Mouse (Mus musculus): Measurements from ENCODE around the gene Ifnlr1. TPM values are rescaled to one million over a fixed set of nuclear protein-coding genes. Genes with fewer than 3 reads are reported as not detected.

The Ifnlr1 gene
- total and polyA plus RNA-seq, 3 experiments = 0.04 TPM; not detected in 2

DNA sequence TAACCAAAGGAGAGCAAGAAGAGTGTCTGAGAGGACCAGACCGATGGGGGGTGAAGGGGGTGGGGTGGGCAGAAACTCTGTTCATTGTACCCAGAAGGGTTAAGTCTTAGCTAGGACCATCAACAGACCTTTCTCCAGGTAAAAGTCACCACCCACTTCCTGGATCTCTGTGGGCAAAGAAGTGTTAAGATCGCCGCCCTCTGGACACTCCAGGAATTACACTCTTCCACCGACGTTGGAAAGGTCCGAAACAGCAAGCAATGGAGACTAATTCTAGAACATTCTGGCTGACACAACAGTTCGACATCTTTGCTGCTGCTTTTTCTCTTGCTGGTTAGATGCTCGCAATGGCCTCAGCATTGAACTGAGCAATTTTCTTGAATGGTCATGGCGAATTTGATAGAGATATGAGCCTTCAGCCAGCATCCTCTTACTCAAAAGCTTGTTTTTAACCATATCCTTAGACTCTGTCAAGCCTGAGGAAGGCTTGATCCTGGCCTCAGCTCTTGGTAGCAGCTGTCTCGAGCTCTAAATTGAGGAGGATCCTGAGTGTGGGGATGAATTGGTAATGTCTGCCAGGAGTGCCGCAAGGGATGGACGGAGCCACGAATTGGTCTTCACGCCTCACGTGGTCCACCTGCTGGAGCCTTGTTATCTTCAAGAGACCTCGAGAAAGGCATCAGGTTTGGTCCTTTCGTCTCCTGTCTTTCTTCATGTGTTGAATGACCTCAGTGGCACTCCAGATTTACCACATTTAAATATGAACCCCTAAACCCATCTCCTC lies 19.7 kb upstream of the Ifnlr1 start (continued):
- TF ChIP-seq ZMIZ1 (IDR thresholded peaks at IDR 0.05; ENCODE audit: low read depth, low read length) (no peak), UBTF (IDR thresholded peaks at IDR 0.05; ENCODE audit: low read depth, low read length) (no peak), POLR2A (IDR thresholded peaks at IDR 0.05; ENCODE audit: low read depth, low read length) (no peak), IRF4 (IDR thresholded peaks at IDR 0.05; ENCODE audit: low read depth, low read length) (no peak), POLR2AphosphoS2 (IDR thresholded peaks at IDR 0.05; ENCODE audit: low read depth, low read length) (no peak)

DNA sequence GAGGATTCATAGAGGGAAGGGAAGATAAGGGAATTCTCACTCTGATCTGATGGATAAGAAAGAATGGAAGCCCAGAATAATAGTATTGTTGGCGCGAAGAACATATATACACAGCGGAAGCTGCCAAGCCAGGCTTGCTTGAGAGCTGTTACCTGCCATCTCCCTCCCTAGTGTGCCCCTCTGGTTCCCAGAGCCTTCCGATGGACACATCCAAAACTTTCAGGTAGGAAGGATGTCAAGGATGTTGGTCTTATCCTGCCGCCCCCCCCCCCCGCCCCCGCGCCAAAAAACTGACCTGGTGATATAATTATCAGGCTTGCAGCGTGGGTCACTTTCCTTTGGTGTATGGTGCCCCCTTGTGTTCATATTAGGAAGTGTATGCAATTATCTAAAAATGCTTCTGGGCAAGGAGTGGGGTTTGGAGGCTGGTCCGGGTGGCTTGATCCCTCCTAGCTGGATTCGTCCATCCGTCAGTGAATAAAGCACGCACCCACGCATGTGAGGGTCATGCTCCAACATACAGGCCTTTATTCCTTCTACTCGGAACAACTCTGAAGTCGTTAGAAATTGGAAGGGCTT lies 18.7 kb upstream of the Ifnlr1 start:
- Histone ChIP-seq H3K27me3 (replicated peaks) (peaks cover 29% of the 10 kb centered on the region), H3K79me2 (replicated peaks; ENCODE audit: control insufficient read depth, extremely low read depth, insufficient read depth, poor library complexity, severe bottlenecking) (no peaks in the 10 kb centered on the region), H3K27ac (ENCODE audit: insufficient read depth, low read depth) (no peak overlapping the region), H3K9ac (ENCODE audit: insufficient read depth, low read depth) (no peak overlapping the region), H3K4me2 (ENCODE audit: insufficient read depth, low read depth, poor library complexity, severe bottlenecking) (no peak overlapping the region), H3K4me1 (ENCODE audit: control insufficient read depth in 1 of 2, insufficient read depth in 2 of 2) (peaks cover 0 to 26% of the 10 kb centered on the region in 2 experiments; a peak in 2 of 4 replicates), H3K4me3 (replicated peaks in 1 of 3; ENCODE audit: low read depth in 2 of 3, low read length in 2 of 3, poor library complexity in 1 of 3) (no peak overlapping the region), H3K36me3 (replicated peaks in 1 of 2; ENCODE audit: control insufficient read depth in 1 of 2, insufficient read depth in 1 of 2, low read length in 1 of 2) (no peaks in the 10 kb centered on the region), H3K9me3 (replicated peaks; ENCODE audit: low read length) (peaks cover 2% of the 10 kb centered on the region)
- dilution Hi-C loops (cut with MboI; ENCODE audit: extremely low pct_ligation_motif_present, extremely low pct_unique_long_range_greater_than_20kb, low sequenced_read_pairs) (no loop called here), in situ Hi-C loops (cut with MboI; ENCODE audit: low pct_ligation_motif_present, low pct_unique_long_range_greater_than_20kb, low sequenced_read_pairs) (loop anchor here (5.0 kb wide), 1 partner anchor 155 kb away; no protein-coding TSS in a partner anchor)
- DNase-seq (ENCODE audit: extremely low read depth) = peak; percentile 58
- TF ChIP-seq RAD21 (IDR thresholded peaks at IDR 0.05; ENCODE audit: low read depth, low read length) (peak; percentile 56), CTCF (conservative IDR thresholded peaks at IDR 0.05 in 1 of 2, IDR thresholded peaks at IDR 0.05 in 1 of 2; ENCODE audit: low read depth in 2 of 2, low read length in 2 of 2) (peak; percentile 22 to 65; a peak in 3 of 4 replicates), SMC3 (IDR thresholded peaks at IDR 0.05; ENCODE audit: low read depth, low read length) (peak; percentile 61), MAX (IDR thresholded peaks at IDR 0.05; ENCODE audit: low read length) (no peak), SIN3A (IDR thresholded peaks at IDR 0.05; ENCODE audit: low read length) (no peak), ZC3H11A (IDR thresholded peaks at IDR 0.05; ENCODE audit: low read depth, low read length) (0 out of 2 replicates have a peak, but pooled peaks have one; percentile 3), ZNF384 (IDR thresholded peaks at IDR 0.05; ENCODE audit: low read depth, low read length) (no peak)

DNA sequence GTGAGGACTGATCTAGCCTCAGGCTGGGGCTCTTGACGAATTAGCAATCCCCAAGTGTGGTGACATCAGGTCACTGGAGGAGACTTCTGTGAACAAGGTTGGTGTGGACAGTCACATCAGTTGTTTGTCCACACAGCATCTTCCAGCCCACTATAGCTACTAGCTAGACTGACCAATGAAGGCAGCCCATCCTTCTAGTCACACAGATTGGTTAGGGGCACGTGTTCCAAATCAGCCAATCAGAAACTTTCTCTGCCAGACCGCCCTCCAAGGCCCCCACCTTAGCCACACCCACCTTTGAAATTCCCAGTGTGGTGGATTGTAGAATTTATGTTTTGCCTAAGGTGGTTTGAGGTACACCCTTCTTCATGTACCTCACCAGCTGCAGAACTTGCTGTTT lies 12.6 kb upstream of the Ifnlr1 start:
- peaks cover 41% of the 10 kb centered on the region for H3K27me3 ChIP-seq (replicated peaks)
- H3K4me2 ChIP-seq (ENCODE audit: insufficient read depth, low read depth, poor library complexity, severe bottlenecking) = no peak overlapping the region
- no peaks in the 10 kb centered on the region for H3K36me3 ChIP-seq (replicated peaks in 1 of 2; ENCODE audit: control insufficient read depth in 1 of 2, insufficient read depth in 1 of 2, low read length in 1 of 2)
- in situ Hi-C loops (cut with MboI; ENCODE audit: low pct_ligation_motif_present, low pct_unique_long_range_greater_than_20kb, low sequenced_read_pairs) (no loop called here), dilution Hi-C loops (cut with MboI; ENCODE audit: extremely low pct_ligation_motif_present, extremely low pct_unique_long_range_greater_than_20kb, low sequenced_read_pairs) (no loop called here)
- DNase-seq (ENCODE audit: extremely low read depth) = no peak
- H3K9ac ChIP-seq (ENCODE audit: insufficient read depth, low read depth) = no peak overlapping the region
- no peak overlapping the region for H3K4me3 ChIP-seq (replicated peaks in 1 of 3; ENCODE audit: low read depth in 2 of 3, low read length in 2 of 3, poor library complexity in 1 of 3)
- H3K4me1 ChIP-seq (ENCODE audit: control insufficient read depth in 1 of 2, insufficient read depth in 2 of 2) = peaks cover 5 to 6% of the 10 kb centered on the region in 2 experiments; a peak in 3 of 4 replicates
- no peak overlapping the region for H3K27ac ChIP-seq (ENCODE audit: insufficient read depth, low read depth)
- TF ChIP-seq USF2 (conservative IDR thresholded peaks at IDR 0.05; ENCODE audit: low read depth, low read length) = peak; percentile 69
- TF ChIP-seq PAX5 (IDR thresholded peaks at IDR 0.05; ENCODE audit: low read length) = no peak
- TF ChIP-seq USF1 (IDR thresholded peaks at IDR 0.05; ENCODE audit: low read depth, low read length) = peak; percentile 72
- H3K9me3 ChIP-seq (replicated peaks; ENCODE audit: low read length) = no peaks in the 10 kb centered on the region
- H3K79me2 ChIP-seq (replicated peaks; ENCODE audit: control insufficient read depth, extremely low read depth, insufficient read depth, poor library complexity, severe bottlenecking) = no peaks in the 10 kb centered on the region

Measured in CH12.LX (cell line).